Mouse (Mus musculus): ENCODE measurements at regions not wholly inside any gene's neighbourhood (a gene's known extent, or its start where the extent isn't known, plus 50 kb on each side); places are given as distances from the start of the nearest gene placed in this dataset.
A peak's percentile ranks its signal among the peaks of the same experiment; 100 is the strongest.

DNA sequence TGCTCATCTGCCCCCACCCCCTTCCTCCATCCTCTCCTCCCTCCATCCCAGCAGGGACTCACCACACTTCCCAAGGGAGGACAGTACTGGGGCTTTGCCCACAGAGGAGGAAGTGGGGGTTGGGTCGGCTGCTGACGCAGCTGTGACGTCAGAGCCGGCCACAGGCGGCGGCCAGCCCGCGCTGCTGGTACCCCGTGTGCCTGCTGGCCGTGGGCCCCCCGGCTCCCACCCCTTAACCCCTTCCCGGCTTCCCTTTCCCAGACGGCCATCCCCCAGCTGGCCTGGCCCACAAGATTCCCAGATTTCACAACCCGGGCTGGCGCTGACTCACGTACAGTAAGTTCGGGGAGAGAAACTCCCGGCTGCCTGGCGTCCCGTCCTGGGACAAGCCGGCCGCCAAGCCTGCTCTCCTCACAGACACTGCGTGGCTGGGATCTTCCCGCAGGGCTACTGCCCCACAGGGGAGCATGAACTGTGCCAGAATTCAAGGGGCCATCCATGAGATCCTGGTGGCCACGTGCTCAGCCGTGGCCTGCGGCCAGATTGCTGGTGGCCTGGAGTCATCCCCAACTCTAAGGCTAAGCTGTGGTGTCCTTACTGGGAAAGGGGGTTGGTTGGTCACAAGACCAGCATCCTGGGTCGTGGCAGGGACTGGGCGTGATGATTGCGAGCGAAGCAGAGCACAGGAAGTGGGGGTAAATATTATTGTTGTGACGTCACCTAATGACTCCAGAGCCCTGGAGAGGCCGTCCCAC is 87.9 kb upstream of the Tmem189 start:
- TF ChIP-seq CTCF (IDR thresholded peaks at IDR 0.05; ENCODE audit: borderline replicate concordance, extremely low read depth, insufficient read depth, insufficient read length), result no peak
- TF ChIP-seq POLR2A (IDR thresholded peaks at IDR 0.05; ENCODE audit: borderline replicate concordance, extremely low read depth, insufficient read depth, insufficient read length, poor library complexity, severe bottlenecking), result peak; percentile 73
